Mouse (Mus musculus) adrenal gland, postnatal 4 days (tissue): ENCODE measurements around the gene Actr1b. TPM values are rescaled to one million over a fixed set of nuclear protein-coding genes. Genes with fewer than 3 reads are reported as not detected.

Experiments used
- DNase-seq, 2 experiments: peaks; one replicate each; pipeline ENCODE4 v3.0.0; 2021 to 2022; ENCODE audit warnings: low spot score in 2 of 2, mixed read lengths in 2 of 2
- microRNA-seq: library from miRNA; unstranded; fragments of <30 nt; microRNA quantifications from one replicate; pipeline ENCODE4 v1.2.0, GENCODE M21; 2021
- total RNA-seq, 2 experiments: library from RNA; stranded (reverse); gene quantifications; 2 replicates each; pipeline ENCODE4 v1.2.3; 2021

The Actr1b gene
- total RNA-seq, 2 experiments from 2014 or later, result 133 to 143 TPM

GRCm38 (mm10) chr1:36657658-36658415 is 56.4 kb downstream of the Actr1b start:
- no peak for DNase-seq

DNA sequence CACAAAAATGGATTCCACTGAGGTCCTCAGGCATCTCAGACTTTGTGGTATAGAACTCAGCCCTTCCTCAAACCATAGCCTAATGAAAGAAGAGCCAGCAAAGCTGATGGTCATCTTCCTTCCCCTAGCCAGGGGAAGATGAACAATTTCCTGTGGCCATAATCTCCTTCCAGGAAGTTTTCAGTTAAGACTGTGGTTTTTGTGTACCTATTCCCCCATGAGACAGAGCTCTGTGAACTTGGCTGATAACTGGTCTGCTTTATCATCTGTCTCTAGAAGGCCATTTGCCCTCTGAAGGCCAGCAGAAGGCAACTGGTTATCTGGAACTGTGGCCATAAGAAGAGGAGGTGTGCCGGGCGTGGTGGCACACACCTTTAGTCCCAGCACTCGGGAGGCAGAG is 58.0 kb downstream of the Actr1b start:
- no peak for DNase-seq

GRCm38 (mm10) chr1:36655039-36655438 is 59.2 kb downstream of the Actr1b start:
- DNase-seq, result no peak

Small RNAs within 50 kb of the gene (microRNA-seq; reads per million reads assigned to microRNA genes)
- not detected for gene Gm24133

Other genes starting within 250 kb of the Actr1b start
- gene Cnnm4, start 242.8 kb downstream of the Actr1b start, total RNA-seq, result 1 to 10 TPM; 4.3 to 5.2 TPM
- 10 to 100 TPM; 44.1 to 45.1 TPM for gene Cnnm3, start 202.6 kb downstream of the Actr1b start, total RNA-seq
- 10 to 100 TPM; 20.7 to 22.9 TPM for gene Ankrd23, start 177.5 kb downstream of the Actr1b start, total RNA-seq
- gene Gm42417, start 175.0 kb downstream of the Actr1b start, total RNA-seq, result not detected
- 10 to 100 TPM; 19.8 to 23.1 TPM for gene Ankrd39, start 167.0 kb downstream of the Actr1b start, total RNA-seq
- 10 to 100 TPM; 44.0 to 57.6 TPM for gene Sema4c, start 156.1 kb downstream of the Actr1b start, total RNA-seq
- 1 to 10 TPM; 1.0 to 1.2 TPM for gene Fam178b, start 31.2 kb downstream of the Actr1b start, total RNA-seq
- 100 to 1,000 TPM; 707 to 717 TPM for gene Cox5b, start 23.0 kb downstream of the Actr1b start, total RNA-seq
- gene 4933424G06Rik, start 4.3 kb downstream of the Actr1b start, total RNA-seq, result not detected
- gene Zap70, start 47.4 kb upstream of the Actr1b start, total RNA-seq, result under 1 TPM; 0.28 to 0.40 TPM
- gene Tmem131, start 229.2 kb upstream of the Actr1b start, total RNA-seq, result 10 to 100 TPM; 48.9 to 52.5 TPM